Mouse (Mus musculus) adrenal gland, adult 18-20 months (tissue): ENCODE results near the gene Rhbdd3. TPM values are rescaled to one million over a fixed set of nuclear protein-coding genes. Genes with fewer than 3 reads are reported as not detected.
A peak's percentile ranks its signal among the peaks of the same experiment; 100 is the strongest.

Experiments
- DNase-seq, 2 experiments: peaks; one replicate each; pipeline ENCODE4 v3.0.0; 2021 to 2022; ENCODE audit warnings: low spot score in 2 of 2
- total RNA-seq, 2 experiments: library from RNA; stranded (reverse); gene quantifications; 1 replicate in 1 of 2; 2 replicates in 1 of 2; pipeline ENCODE4 v1.2.3; 2021

Rhbdd3 gene
- total RNA-seq, 2 experiments from 2014 or later = 16.3 to 19.5 TPM

DNA sequence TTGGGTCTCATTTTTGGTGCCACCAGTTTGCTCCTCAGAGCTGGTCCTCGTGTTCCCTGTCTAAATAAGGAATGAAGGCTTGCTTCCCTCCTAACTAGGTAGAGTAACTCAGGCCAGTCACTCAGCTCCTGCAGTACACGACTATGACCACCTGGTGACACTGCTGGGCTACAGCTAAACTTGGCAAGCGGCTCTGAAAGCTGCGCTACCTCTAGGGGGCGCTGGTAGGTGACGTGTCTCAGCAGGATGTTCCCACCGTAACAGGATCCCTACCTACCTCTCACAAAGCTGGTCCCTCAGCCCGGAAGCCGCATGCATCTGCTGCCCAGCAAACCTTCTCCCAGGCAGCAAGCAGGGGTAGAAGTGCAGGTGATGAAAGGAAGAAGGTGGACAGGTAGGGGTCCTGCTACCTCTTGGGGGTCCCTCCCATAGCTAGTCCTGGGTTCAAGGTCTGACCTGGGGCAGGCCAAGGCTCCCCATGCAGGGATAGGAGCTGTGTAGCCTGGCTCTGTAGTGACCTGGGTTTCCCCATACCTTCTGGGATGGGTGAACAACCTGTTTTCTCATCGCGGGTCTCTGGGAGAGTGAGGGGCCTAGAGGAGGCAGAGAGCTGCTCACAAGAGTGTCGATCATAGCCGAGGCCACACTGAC lies 16.3 kb downstream of the Rhbdd3 start:
- peak; percentile 87 for DNase-seq

DNA sequence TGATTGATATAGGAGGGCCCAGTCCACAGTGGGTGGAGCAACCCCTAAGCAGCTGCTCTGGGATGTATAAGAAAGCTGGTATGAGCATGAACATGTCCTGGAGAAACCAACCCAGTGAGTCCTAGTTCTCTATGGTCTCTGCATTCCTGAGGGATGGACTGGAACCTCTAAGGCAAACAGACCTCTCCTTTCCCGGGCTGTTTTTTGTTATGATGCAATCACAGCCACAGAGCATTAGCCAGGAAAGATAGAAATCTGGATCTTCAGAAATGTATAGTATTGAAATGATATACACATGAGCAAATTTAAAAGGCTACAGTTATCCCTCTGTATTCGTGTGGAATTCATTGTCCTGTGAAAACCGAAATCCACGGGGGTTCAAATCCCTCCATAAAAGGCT lies 27.0 kb downstream of the Rhbdd3 start:
- no peak for DNase-seq

GRCm38 (mm10) chr11:5129035-5129480 lies 30.3 kb downstream of the Rhbdd3 start:
- DNase-seq = no peak

GRCm38 (mm10) chr11:5130111-5130665 lies 31.5 kb downstream of the Rhbdd3 start:
- no peak for DNase-seq

GRCm38 (mm10) chr11:5132751-5133150 lies 34.0 kb downstream of the Rhbdd3 start:
- DNase-seq = no peak

DNA sequence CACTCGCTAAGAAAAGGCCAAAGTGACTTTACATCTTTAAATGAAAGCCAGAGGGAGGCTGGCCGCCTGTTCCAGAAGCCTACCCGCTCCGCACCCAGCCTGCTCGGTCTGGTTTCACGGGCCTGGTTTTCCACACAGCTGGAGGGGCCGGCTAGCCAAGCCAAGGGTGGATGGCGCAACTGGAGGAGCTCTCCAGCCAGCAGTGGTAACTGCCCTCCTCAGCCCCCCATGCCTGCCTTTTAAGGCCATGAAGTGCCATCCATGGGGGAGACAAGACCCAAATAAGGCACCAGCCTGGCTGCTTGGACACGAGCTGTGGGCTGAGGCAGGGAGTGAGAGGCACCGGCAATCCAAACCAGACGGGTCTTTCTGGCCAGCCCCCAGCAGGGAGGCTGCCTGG lies 37.2 kb downstream of the Rhbdd3 start:
- no peak for DNase-seq

DNA sequence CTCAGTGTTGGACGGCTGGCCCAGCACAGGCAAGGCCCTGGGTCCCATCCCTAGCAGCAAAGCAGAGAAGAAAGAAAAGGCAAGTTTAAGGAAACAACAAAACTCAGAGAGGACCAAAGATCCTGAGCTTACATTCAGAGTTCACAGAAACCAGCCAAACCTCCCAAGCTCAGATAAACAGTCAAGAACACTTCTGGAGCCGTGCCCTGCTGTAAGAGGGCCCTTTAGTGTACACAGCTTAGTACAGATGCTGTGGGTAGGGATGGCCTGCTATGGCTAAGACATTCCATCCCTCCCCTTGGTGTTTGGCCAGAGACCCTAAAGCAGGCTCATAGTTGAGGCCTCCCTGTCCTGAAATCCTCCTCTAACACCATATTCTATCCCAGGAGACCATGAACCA lies 39.9 kb downstream of the Rhbdd3 start:
- no peak for DNase-seq

DNA sequence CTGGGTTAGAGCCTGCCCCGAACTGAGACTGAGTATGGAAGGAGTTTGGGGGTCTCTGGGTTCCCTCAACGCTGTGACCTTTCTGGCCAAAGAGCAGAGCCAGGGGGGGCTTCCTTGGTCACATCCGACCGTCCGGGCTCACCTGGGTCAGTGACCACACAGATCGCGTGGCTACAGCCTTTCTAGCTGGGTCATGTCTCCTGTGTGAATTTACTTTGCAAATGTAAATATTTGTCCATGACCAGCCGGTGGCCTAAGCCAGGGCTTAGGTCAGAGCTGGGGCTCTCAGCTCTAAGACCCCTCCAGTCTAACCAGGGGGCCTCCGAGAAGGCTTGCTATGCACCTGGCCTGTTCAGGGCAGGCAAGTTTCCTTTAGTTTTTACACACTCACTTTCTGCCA lies 40.6 kb downstream of the Rhbdd3 start:
- no peak for DNase-seq

DNA sequence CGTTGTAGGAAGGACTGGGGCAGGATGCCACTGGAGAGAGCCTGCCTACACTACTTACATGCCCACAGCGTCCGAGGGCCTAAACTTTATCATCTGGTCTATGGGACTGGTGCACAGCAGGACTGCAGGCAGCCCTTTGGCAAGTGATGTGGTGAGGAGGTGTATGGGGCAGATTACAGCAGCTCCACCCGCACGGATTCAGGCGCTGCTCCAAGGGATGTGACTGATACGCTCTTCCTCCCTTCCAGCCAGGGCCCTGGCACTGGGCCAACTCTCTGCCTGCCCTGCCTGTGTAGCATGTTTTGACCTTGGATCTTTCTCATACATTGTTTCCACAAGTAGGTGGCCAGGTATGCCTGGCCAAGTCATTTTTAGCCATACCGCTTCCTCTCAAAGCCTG lies 41.9 kb downstream of the Rhbdd3 start:
- DNase-seq = peak; percentile 70 to 74

DNA sequence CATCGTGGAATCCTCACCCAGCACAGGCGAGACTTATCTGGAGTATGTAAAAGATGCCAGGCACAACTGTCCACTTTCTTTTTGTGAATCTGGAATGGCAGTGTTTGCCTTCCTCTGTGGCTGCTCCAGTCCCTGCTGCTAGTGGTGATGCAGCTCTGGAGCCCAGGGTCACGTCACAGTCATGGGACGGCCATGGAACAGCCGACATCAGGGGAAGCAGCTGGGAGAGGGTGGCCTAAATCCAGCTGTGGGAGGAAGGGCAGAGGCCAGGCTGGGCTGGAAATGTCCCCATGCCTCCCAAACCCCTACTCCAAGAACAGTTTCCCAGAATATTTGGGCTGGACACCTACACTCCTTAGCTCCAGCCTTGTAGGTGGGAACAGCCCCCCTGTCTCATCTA lies 42.5 kb downstream of the Rhbdd3 start:
- no peak for DNase-seq

DNA sequence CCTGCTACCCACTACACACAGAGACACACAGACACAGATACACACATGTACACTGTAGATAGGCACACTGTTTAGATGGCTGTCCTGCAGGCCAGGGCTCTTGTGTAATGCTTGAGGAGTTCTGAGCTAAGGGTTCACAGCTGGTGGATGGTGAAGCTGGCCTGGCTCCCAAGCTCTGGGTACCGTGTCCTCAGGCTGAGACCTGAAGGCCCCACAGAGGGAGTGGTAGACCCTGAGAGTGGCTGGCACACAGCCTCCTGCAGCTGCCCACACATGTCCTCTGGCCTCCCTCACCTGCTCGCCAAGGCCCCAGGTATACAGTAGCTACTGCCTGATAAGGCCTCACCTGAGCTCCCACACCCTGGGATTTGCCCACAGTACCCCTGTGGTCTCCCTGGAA lies 43.2 kb downstream of the Rhbdd3 start:
- no peak for DNase-seq

DNA sequence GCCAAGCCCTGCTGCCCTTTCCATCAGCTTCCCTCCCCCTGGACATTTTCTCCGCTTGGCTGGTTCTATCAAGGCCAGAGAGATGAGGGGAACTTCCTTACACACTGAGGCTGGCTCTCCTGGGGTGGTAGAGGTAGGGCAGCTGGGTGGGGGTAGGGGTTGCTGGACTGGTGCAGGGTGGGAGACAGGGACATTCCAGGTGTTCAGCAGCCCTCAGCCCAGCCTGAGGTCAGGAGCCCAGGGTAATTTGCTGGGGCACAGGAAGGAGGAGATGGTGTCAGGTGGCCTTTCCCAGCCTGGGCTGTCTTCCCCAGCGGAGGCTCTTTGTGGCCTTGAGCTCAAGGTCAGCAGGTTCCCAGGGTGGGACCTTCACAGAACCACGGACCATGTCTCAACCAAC lies 46.9 kb downstream of the Rhbdd3 start:
- DNase-seq = no peak

DNA sequence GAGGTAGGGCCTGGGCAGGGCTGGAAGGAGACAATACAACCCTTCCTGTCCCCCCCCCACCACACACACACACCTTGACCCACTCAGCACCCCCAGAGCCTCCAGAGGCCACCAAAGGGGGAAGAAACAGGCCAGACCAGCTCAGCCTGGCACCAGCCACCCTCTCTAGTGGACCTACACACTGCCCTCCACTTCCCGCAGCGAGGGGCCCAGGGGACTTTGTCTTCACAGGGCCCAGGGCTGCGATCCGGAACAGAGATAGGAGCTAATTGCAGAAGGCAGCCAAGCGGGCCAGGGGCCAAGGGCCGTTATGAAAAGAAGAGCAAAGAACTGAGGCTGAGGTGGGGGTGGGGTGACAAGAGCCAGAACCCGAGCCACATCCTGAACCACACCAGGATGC lies 50.5 kb downstream of the Rhbdd3 start:
- DNase-seq = no peak

DNA sequence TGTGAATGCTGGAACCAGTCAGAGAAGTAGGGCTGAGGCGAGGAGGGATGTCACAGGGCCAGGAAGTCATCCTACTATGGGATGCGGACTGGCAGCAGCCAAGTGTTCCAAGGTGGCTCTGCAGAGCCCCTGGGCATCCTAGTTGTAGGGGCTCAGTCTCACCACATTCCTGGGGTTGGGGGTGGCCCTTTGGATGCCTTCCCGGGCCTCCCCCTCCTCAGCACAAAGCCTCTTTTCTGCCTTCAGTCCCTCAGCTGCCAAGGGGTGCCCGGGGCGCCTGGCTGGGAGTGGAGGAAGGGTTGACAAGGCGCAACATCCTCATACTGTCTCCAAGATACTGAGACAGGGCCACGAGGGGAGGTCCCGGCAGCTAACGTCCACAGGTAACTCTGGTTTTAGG lies 51.2 kb downstream of the Rhbdd3 start:
- no peak for DNase-seq

DNA sequence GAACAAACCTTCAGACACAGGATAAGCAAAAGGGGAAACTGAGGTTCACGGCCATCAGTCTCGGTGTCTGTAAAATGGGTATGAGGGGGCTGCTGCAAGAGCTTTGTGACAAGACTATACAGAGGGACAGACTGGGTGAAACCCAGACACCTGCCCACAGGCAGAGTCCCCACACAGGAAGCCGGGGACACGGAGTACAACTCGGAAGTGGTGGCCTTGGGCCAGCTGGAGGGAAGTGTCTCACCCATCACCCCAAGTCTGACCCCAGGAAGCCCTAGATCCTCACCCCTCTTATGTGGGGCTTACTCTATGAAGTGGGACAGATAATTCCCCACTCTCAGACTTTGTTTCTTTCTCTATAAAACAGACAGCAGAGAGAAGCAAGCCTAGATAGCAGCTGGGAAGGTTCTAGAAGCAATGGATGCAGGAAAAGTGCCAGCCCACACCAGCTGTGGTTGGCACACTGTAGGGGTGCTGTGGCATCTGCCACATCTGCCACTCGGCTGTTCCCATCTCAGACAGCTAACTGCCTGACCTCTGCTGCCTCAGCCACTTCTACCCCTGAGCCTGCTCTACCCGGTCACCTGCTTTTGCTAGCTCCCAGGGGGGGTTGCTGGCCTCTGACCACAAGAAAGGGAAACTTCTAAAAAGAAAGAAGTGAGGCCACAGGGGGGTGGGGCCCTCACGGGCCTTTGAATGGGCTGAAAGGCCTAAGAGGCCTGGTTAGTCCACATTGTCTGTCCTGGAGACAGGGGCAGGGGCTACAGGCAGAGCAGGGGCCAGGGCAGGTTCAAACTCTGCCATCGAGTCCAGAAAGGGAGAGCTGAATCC lies 51.9 kb downstream of the Rhbdd3 start:
- DNase-seq = no peak

DNA sequence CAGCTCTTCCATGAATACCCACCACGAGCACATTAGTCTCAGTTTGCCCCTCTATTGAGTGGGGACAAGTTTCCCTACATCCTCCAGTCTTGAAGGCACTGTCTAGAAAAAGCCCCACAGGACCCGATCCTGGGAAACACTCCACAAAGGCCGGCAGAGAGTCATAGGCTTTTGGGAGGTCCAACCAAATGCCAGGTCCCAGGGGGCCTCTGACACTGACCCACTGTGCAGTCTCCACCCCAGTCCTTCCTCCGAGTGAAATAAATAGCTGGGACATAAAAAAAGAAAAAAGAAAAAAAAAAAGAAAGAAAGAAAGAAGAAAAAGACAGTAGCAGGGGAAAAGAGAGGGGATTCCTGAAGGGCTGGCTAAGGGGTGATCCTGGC lies 52.5 kb downstream of the Rhbdd3 start:
- no peak for DNase-seq

DNA sequence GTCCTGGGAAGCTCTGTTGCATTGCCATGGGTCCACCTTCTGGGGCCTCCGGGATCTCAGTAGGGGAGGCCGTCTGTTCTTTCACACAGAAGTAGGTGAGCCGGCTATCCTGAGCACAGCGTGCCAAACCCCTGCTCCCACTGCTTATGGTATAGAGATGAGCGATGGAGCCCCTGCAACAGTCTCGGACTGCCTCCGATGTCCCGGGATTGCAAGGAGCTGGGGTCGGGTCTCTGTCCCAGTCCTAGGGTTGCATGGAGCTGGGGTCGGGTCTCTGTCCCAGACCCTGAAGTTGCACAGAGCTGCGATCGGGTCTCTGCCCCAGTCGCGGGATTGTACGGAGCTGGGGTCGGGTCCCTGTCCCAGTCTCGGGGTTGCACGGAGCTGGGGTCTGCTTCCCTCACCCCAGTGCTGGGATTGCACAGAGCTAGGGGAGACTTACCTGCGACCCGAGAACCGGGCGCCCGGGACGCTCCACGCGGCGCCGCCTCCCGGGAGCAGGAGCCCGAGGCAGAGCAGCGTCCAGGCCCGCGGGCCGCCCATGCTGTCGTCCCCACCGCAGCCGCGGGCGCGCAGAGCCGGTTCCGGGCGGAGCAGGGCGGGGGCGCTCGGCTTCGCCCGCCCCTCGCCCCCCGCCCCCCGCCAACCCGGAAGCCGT lies 53.1 kb downstream of the Rhbdd3 start, which contains the start of gene Emid1:
TSS of gene Emid1 (minus strand) at position 578 of the 658 bp plus-strand sequence.
- no peak for DNase-seq

DNA sequence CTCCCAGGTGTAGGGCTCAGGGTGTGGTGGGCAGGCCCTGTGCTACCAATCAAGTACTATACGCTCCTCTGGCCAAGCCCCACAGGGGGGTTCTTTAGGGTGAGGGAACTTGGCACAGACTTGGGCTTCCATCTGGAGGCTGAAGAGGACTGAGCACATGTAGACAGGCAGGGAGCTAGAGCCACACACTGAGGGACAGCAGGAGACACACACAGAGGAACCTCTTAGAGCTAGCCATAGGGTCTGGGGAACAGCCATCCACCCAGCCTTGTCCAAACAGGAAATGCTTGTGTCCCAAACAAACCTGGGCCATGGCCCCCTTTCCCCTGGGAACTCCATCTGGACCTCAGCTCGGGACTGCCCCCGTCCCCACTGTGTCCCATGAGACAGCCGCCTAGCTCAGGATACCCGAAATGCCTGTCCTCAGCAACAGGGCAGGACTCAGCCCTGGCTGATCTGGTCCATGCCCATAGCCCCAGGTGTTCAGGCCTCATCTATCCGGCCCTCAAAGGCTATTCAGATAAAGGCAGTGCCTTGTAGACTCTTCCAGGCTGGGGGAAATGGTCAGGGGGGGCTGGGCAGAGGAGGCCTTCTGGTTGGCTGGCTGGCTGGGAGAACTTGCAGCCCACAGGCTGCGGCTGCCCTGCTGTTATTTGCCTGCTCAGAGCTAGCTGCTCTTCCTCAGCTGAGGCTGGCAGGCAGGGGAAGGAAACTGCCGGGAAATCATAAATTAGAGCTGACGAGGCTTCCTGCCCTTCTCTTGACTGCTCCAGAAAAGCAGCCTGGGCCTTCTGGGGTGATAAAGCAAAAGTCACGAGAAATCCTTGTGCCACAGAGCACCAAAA lies 56.5 kb downstream of the Rhbdd3 start:
- DNase-seq = no peak
